Mouse (Mus musculus) E14TG2a.4 (cell line): ENCODE data around the gene Scaf1.

Experiments
- CTCF ChIP-seq: conservative IDR thresholded peaks from 2 replicates; pipeline ENCODE4 v1.5.1; 2014; ENCODE audit warnings: low read length
- POU5F1 ChIP-seq: IDR thresholded peaks from 2 replicates; pipeline ENCODE4 v1.6.1; 2014; ENCODE audit warnings: low read length, borderline replicate concordance

DNA sequence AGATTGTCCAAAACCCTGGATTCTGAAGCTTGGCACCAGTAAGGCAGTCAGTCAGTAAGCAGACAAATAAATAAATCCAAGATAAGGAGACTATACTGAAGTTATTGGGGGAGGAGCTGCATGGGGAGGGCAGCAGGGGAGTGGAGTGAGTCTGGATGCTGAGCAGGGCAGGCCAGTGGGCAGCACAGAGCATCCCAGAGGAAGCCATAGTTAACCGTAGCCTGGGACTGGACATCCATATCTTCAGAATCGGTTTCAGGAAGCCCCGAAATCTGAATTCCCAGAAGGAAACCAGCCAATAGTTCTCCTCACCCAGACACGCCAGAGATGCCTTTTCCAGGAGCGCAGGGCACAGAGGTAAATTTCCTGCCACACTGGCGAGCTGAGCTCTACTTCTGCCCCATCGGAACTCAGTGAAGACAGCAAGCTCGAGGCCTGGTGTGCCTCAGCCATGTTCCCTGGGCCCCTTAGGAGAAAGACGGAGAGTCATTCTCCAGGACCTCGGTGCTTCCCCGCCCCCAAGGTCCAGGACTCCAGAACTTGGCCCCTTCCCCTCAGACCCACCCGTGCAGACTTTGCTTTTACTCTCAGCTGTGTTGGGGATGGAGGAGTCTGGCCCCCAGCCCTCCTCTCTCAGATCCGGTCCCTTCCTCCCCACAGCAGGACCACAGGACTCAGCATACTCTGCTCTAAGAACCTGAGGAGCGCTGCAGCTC lies 42.6 kb downstream of the Scaf1 start:
- no peak for TF ChIP-seq CTCF
- TF ChIP-seq POU5F1, result no peak
